30 mouse cellular contexts compared by ENCODE assay signal in genomic region chr11:105316121-105316520, GRCm38 (mm10). TPM values are rescaled to one million over a fixed set of nuclear protein-coding genes. Genes with fewer than 3 reads are reported as not detected.
DNase-seq lines count a peak whose midpoint lies in the region; ATAC-seq and TF ChIP-seq lines count a peak whose summit lies in the region.
"Had no signal": no experiment of that assay in that cellular context is flagged by ENCODE, and none has a peak within 500 bp of the region (broad histone marks: within the 10 kb centered on the region; RNA-seq: fewer than 3 reads in every experiment).

No protein-coding gene starts in this region.

- ATAC-seq in hindbrain, embryonic 12.5 days (ENCODE audit: low FRiP score), result no peak
- ATAC-seq: CD4-positive, CD25-positive, alpha-beta regulatory T cell, adult 4 months; forebrain, embryonic 14.5 days; forebrain, postnatal 0 days; hindbrain, postnatal 0 days; inflammation-experienced regulatory T-cells, adult 6 months; intestine, embryonic 16.5 days had no signal

- WGBS in hindbrain, embryonic 10.5 days, result 94% methylated on average over 4 of the region's 4 CpGs
- 88% methylated on average over 4 of the region's 4 CpGs for WGBS in hindbrain, embryonic 12.5 days
- over 99% methylated on average over 4 of the region's 4 CpGs for WGBS in thymus, adult 2 months

- TF ChIP-seq POLR2A in thymus, adult 2 months (IDR thresholded peaks at IDR 0.05; ENCODE audit: control insufficient read depth, extremely low read depth, insufficient read depth, low read length, poor library complexity), result no peak

- H3K27ac ChIP-seq in gastrocnemius, adult 2 months, result peak overlapping the region; percentile 58
- peak overlapping the region; percentile 69 for H3K27ac ChIP-seq in hindbrain, embryonic 10.5 days
- no peak overlapping the region for H3K27ac ChIP-seq in hindbrain, embryonic 12.5 days
- no peak overlapping the region for H3K27ac ChIP-seq in thymus, adult 2 months (ENCODE audit: control insufficient read depth, insufficient read depth, low read length)
- H3K27ac ChIP-seq: embryonic facial prominence, embryonic 12.5 days; embryonic facial prominence, embryonic 15.5 days; heart, embryonic 13.5 days; hindbrain, embryonic 14.5 days; hindbrain, postnatal 0 days had no signal

- no peak for DNase-seq in gastrocnemius, adult 2 months
- no peak for DNase-seq in gastrocnemius, postnatal 4 days (ENCODE audit: low spot score in 2 of 2)
- DNase-seq in hindbrain, embryonic 10.5 days (ENCODE audit: low spot score), result no peak
- peak; percentile 49 for DNase-seq in 3T3-L1 (ENCODE audit: low read depth, low spot score)
- DNase-seq in thymus, adult 2 months, result no peak
- DNase-seq: adrenal gland, adult 2 months; adrenal gland, postnatal 14 days; cerebellum, adult 11 months; cerebellum, adult 2 months; cerebellum, adult 9-11 months; cerebellum, postnatal 25 days; forebrain, postnatal 0 days; gastrocnemius, postnatal 25 days; heart, postnatal 14 days; kidney, adult 18-20 months had no signal

- H3K4me3 ChIP-seq in gastrocnemius, adult 2 months, result no peak overlapping the region
- H3K4me3 ChIP-seq in hindbrain, embryonic 10.5 days, result no peak overlapping the region
- no peak overlapping the region for H3K4me3 ChIP-seq in hindbrain, embryonic 12.5 days
- H3K4me3 ChIP-seq in thymus, adult 2 months (ENCODE audit: control insufficient read depth, insufficient read depth, low read length), result no peak overlapping the region
- H3K4me3 ChIP-seq: embryonic facial prominence, embryonic 12.5 days; embryonic facial prominence, embryonic 15.5 days; erythroblast, embryonic 14.5 days; heart, embryonic 13.5 days had no signal

- H3K27me3 ChIP-seq in hindbrain, embryonic 10.5 days (ENCODE audit: insufficient read depth, poor library complexity, severe bottlenecking), result no peaks in the 10 kb centered on the region
- no peaks in the 10 kb centered on the region for H3K27me3 ChIP-seq in hindbrain, embryonic 12.5 days
- H3K27me3 ChIP-seq in thymus, adult 2 months (ENCODE audit: control insufficient read depth, insufficient read depth, low read length), result no peaks in the 10 kb centered on the region
- H3K27me3 ChIP-seq: embryonic facial prominence, embryonic 12.5 days; embryonic facial prominence, embryonic 15.5 days; heart, embryonic 13.5 days had no signal

- no peak for TF ChIP-seq CTCF in gastrocnemius, adult 2 months (IDR thresholded peaks at IDR 0.05)
- no peak for TF ChIP-seq CTCF in thymus, adult 2 months (IDR thresholded peaks at IDR 0.05; ENCODE audit: borderline replicate concordance, control insufficient read depth, extremely low read depth, insufficient read depth, low read length, poor library complexity)

- intact Hi-C loops in gastrocnemius, adult 2 months (cut with DNase I), result no loop called here

- H3K4me2 ChIP-seq in hindbrain, embryonic 12.5 days (replicated peaks), result no peak overlapping the region
- H3K4me2 ChIP-seq: embryonic facial prominence, embryonic 12.5 days; embryonic facial prominence, embryonic 15.5 days; heart, embryonic 13.5 days; hindbrain, embryonic 14.5 days had no signal

- H3K36me3 ChIP-seq in hindbrain, embryonic 10.5 days, result peaks cover 7% of the 10 kb centered on the region
- H3K36me3 ChIP-seq in hindbrain, embryonic 12.5 days, result 0 out of 2 replicates have a peak, but pooled peaks cover 6% of the 10 kb centered on the region
- no peaks in the 10 kb centered on the region for H3K36me3 ChIP-seq in thymus, adult 2 months (ENCODE audit: control insufficient read depth, insufficient read depth, low read length)

- H3K9ac ChIP-seq in hindbrain, embryonic 12.5 days, result no peak overlapping the region
- H3K9ac ChIP-seq: embryonic facial prominence, embryonic 12.5 days; embryonic facial prominence, embryonic 15.5 days; forebrain, postnatal 0 days; heart, embryonic 13.5 days; hindbrain, embryonic 14.5 days had no signal

- H3K4me1 ChIP-seq in hindbrain, embryonic 10.5 days (replicated peaks), result peaks cover 52% of the 10 kb centered on the region
- H3K4me1 ChIP-seq in hindbrain, embryonic 12.5 days, result peaks cover 43% of the 10 kb centered on the region
- no peaks in the 10 kb centered on the region; the same call in 1 of the 2 replicates for H3K4me1 ChIP-seq in thymus, adult 2 months (replicated peaks; ENCODE audit: control insufficient read depth, insufficient read depth, low read length)

- no peaks in the 10 kb centered on the region for H3K9me3 ChIP-seq in hindbrain, embryonic 10.5 days
- H3K9me3 ChIP-seq in hindbrain, embryonic 12.5 days (replicated peaks), result no peaks in the 10 kb centered on the region
- H3K9me3 ChIP-seq: embryonic facial prominence, embryonic 12.5 days; embryonic facial prominence, embryonic 15.5 days; heart, embryonic 13.5 days had no signal

RNA-seq across cellular contexts. Expression of gene Mrc2, which starts 23.7 kb away (rescaled TPM):
- 10 to 100 TPM in 1 of 2 experiments, 1 to 10 TPM in 1; 5.9 to 17.6 TPM for total RNA-seq in gastrocnemius, adult 2 months (2021)
- total RNA-seq in gastrocnemius, postnatal 4 days (2021), result 10 to 100 TPM; 78.1 to 79.3 TPM
- 19.7 and 19.8 TPM in 2 replicates for polyA plus RNA-seq in hindbrain, embryonic 10.5 days (2016; fragmentation: Nextera tagmentation; extraction: Ambion mirVana)
- polyA plus RNA-seq in hindbrain, embryonic 12.5 days (2016; fragmentation: Nextera tagmentation; extraction: Ambion mirVana), result 20.9 and 21.5 TPM in 2 replicates
- 3.6 and 4.6 TPM in 2 replicates for polyA plus RNA-seq in thymus, adult 2 months (2012; rRNA removed)
- total RNA-seq: common myeloid progenitor, adult 5-6 weeks; granulocyte monocyte progenitor cell, adult 5-6 weeks; hematopoietic stem cell, adult 5-6 weeks; MEL had no signal
- polyA plus RNA-seq: CD4-positive, CD25-positive, alpha-beta regulatory T cell, adult 4 months; inflammation-experienced regulatory T-cells, adult 6 months had no signal

Comparison
In these comparisons a context has a peak if more than half of its experiments do, and no peak if none do; other contexts are left out.
1. H3K27ac ChIP-seq: peak in gastrocnemius, adult 2 months (single experiment) and hindbrain, embryonic 10.5 days (single experiment); none in hindbrain, embryonic 12.5 days (single experiment) and thymus, adult 2 months (single experiment).